Mouse (Mus musculus): ENCODE data around the gene Adam15.

Gene Adam15

GRCm38 (mm10) chr3:89348911-89349868 lies 606 bp downstream of the Adam15 start:
- peak; percentile 59 for DNase-seq

GRCm38 (mm10) chr3:89347916-89348315 lies 1.9 kb downstream of the Adam15 start:
- no peak for DNase-seq

GRCm38 (mm10) chr3:89346815-89347540 lies 2.8 kb downstream of the Adam15 start:
- DNase-seq: no peak

DNA sequence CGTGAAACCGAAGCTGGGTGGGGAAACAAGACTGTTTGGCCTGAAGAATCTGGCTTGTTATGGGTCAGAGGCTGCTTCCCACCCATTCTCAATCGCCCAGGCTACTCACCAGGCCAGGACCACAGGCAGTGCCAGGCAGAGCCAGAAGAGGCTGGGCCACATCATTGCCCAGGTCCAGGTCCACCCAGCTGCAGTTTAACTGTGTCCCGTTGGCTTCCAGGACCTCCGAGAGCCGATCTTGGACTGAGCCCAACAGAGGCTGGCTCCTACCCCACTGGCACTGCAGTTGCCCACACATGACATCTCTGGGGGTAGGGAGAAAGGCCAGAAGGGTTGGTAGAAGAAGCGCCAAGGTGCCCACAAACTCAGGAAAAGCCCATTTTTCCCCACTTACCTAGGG lies 6.5 kb downstream of the Adam15 start:
- peak; percentile 47 for DNase-seq

GRCm38 (mm10) chr3:89341794-89342193 lies 8.0 kb downstream of the Adam15 start:
- DNase-seq: no peak

DNA sequence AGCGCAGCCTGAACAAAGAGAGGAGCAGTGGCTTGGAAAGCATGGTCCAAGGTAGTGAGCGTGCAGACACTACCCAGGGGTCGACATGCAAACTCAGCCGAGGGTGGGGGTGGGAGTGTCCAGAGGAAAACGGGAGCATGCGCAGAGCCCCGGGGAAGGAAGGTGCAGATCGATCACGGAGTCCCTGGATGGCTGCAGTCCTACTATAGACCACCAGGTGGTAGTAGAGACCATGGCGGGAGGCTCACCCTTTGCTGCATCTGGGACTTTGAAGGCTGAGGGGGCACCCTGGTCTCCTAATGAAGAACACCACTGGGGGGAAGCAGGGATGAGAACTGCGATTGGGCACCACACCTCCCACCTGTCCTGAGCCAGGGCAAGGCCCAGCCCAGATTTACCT lies 9.3 kb downstream of the Adam15 start:
- DNase-seq: no peak

DNA sequence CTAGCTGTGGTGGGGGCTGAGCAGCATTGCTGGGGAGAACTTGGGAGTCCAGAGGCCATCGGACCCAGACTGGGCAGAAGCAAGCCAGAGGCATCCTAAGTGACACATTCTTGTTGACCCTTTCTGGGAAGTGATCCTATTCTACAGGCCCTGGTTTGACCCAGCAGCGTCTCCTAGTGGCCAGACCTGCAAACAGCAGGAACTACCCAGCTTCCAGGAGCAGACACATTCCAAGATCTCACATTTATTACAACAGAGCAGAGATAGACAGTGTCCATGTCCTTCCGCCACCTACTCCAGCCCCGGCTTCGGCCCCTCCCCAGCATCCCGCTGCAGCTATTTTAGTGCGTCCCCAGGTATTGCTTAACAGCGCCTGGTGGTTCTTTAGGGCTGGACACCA lies 10.4 kb downstream of the Adam15 start:
- DNase-seq: peak; percentile 78

DNA sequence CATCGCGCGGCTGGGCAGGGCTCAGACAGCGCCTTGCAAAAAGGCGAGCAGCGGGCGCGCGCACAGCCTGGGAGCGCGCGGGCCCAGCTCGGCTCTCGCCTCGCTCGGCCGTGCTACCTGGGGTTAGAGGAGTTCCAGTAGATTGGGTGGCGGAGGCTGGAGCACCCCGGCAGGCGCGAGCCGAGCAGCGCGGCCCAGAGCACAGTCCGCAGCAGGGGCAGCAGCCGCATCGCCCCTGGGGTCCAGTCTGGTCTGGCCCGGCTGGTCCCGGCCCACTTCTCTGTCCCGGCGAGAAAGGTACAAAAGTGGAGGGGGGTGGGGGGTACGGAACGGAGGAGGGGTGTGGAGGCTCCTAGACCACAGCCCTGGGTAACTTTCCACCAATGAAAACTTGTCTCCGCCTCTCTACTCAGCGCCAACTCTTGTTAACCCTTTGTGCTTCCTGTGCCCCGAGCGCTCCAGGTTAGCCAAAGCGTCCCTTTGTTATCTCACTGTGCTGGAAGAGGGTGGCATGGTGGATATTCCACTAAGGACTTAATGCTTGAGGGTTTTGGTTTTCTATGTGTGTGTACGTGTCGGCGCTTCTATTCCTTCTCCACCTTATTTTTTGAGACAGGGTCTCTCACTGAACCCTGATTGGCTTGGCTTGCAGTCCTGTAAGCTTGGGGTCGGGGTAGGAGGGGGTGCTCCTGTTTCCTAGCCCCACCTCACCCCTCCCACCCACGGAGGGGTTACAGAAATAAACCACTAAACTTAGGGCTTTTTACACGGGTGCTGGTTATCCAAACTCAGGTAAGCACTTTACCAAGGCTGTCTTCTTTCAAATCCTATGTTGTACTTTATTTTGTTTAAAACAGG lies 11.8 kb downstream of the Adam15 start, which contains the start of gene Efna4:
Gene Efna4 (minus strand): TSS at position 308 of the 858 bp plus-strand sequence.
- DNase-seq: peak; percentile 59

GRCm38 (mm10) chr3:89337062-89337720 lies 12.6 kb downstream of the Adam15 start:
- DNase-seq: no peak

DNA sequence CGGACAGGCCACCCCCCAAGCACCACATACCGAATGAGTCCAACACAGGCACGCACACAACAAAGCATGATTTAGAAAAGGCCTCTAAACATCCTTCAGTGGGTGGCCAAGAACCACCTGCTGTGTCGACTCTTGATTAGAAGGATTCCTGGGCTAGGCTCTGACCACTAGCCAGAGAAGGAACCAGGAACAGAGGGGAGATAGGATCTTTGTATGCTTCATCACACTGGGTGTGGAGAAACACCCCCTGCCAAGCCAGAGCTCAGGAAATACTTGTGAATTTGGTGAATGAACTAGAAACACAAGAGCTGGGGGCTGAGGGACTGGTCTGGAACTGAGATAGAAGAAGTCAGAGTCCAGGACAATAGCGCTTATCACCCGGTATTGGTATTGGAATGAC lies 13.3 kb downstream of the Adam15 start:
- no peak for DNase-seq

DNA sequence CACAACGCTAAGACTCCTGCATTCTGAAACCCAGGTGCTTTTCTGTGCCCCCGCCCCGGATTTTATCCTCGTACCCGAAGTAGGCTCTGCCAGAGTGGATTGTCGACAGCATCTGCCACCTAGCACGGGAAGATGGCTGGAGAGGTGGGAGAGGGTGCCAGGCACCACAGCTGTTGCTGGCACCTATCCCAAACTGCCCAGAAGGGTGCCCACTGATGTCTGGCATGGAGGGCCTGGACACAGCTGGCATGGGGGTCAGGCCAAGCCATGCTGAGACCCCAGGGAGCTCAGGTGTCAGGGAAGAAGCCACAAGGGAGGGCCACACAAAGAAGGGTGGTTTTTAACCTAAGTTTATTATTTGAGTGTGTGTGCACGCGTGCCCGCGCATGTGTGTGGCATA lies 16.7 kb downstream of the Adam15 start:
- DNase-seq: no peak

- no peak for DNase-seq
These were observed 17.3 kb downstream of the Adam15 start for GRCm38 (mm10) chr3:89332476-89332875.

GRCm38 (mm10) chr3:89332013-89332412 lies 17.8 kb downstream of the Adam15 start:
- DNase-seq: no peak

DNA sequence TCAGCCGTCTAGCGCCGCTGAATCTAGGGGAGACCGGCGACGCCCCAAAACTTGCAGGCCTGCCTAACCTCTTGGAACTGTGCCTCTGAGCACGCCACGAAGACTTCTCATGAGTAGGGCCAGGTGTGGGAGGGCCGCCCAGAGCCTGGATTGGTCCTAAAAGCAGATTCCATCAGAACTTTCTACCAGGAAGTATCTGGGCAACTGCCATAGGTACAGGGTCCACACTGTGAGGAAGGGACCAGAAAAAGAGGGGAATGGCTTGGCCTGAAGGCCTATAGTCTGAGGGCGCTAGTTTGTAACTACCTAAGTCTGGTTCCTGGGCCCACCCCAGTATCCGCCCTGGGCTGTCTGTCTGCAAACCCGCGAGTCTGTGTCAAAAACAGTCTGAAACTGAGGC lies 18.2 kb downstream of the Adam15 start:
- no peak for DNase-seq

DNA sequence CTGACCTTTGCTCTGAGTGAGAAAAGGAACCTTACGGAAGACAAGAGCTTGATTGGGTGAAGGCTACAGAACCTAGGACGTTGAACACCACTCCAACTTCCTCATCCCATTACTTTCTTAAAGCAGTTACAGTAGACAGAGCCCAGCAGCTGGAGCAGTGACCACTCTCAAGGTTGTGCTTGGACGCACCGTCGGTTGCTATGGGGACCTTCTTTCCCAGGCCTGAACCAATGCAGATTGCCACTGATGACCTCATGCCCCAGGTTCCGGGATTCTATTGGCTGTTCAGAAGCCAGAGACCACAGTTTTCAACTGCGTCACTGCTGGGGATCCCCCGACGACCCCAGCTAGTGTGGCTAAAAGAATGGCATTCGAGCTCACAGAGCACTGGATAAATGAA lies 18.8 kb downstream of the Adam15 start:
- DNase-seq: no peak

GRCm38 (mm10) chr3:89330346-89330745 lies 19.4 kb downstream of the Adam15 start:
- DNase-seq: no peak

- no peak for DNase-seq
These were observed 21.2 kb downstream of the Adam15 start for GRCm38 (mm10) chr3:89328623-89329022.

GRCm38 (mm10) chr3:89327371-89327870 lies 22.4 kb downstream of the Adam15 start:
- DNase-seq: no peak

DNA sequence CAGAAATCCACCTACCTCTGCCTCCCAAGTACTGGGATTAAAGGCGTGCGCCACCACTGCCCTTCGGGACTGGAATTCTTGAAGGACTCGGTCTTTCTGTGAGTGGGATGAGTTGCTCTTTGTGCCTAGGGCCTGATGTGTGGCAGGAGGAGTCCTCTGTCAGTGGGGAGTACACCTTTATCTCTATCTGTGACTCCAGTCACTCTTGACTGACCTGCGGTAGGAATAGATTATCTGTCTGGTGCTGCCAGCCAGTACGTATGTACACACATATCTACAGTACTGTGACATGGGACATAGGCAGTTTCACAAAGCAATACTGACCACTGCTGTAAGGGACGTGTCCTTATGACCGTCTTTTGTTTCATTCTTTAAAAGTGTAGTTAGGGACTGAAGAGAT lies 23.9 kb downstream of the Adam15 start:
- no peak for DNase-seq

DNA sequence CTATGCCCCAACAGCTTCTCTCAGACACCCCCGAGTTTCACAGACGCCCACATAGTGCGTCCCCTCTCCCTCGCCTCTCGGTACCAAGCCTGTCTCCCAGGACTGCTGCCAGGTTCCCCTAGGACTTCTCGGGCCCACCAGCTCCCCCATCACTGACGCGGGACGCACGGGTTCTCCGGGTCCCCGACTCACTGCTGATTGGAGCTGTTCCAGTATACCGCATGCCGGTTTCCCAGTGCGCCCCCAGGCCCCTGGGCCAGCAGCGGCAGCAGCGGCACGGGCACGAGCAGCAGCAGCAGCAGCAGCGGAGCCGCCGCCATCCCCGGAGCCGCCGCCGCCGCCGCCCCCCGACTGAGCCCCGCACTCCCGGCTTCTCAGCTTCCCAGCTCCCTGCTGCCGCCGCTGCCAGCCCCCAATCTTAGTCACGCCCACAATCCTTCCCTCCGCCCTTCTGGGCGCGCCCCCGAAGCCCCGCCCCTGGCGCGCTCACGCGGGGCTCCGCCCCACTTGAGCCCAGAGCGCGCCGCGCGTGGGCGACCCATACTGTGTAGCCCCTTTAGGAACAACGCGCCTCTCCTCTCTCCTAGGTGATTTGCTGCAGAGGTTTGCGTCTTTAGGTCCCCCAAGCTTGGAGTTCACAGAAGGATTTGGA lies 27.2 kb downstream of the Adam15 start, which contains the start of gene Efna3:
Gene Efna3 (minus strand): TSS at position 452 of the 652 bp plus-strand sequence.
- DNase-seq: peak; percentile 58

DNA sequence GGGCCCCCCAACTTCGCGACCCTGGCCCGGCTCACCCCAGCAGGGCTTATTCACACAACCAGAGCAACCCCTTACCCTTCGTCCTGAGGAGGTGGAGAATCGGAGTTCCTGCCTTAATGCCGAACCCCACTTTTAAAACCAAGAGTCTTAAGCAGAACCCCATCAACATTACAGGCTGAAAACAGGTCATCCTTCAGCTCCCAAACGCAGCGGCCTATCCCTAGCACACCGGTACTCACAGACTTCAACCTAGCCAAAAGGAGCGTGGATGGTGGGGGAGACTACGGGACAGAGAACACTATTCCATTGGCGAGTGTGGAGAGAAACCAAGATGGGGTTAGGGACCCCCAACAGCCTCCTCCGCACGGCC lies 27.7 kb downstream of the Adam15 start:
- DNase-seq: no peak
